Mouse (Mus musculus): ENCODE measurements around the gene 1700012B09Rik. TPM values are rescaled to one million over a fixed set of nuclear protein-coding genes. Genes with fewer than 3 reads are reported as not detected.

Gene 1700012B09Rik
- total and polyA plus RNA-seq, 3 experiments, result not detected

DNA sequence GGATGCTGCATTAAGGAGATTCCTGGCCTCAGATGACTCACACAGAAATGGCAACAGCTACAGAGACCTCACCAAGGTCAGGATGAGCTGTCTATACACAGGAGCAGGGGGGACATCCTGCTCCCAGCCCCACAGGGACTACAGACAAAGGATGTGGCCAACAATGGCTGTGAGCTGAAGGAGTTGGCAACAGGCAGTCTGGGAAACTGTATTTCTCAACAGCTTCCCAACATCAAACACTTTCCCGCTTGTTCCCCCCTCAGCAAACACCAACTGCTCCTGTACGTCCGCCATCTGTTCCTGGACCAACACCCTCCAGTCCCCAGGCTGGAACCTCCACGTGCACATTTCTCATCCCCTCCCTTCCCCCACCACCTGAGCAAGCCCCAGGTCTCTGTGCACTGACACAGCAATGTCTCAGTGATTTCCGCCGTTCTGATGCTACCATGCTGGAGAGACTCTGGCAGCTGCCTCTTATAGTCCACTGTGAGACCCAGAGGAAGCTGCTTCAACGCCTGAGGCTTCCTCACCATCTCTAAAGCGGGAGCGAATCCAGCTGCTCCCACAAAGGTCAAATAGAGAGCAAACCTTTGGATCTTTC lies 39.8 kb downstream of the 1700012B09Rik start:
- DNase-seq, result peak; percentile 38

DNA sequence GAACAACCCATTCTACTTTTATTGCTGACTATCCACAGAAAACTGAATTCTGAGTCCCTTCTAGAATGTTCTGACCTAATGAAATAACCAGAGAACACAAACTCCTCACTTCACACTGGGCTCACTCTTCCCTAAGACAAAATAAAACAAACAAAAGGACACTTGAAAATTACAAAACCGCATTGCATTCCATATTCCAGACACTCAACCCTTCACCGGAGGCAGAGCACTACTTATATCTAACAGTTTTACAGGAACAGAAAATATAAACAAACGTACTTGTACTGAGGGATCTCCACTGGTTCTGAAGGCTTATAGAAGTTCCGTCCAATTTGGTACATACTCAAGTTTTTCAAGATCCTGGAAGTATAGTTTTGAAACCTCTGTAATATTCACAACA lies 42.5 kb downstream of the 1700012B09Rik start:
- DNase-seq, result no peak

DNA sequence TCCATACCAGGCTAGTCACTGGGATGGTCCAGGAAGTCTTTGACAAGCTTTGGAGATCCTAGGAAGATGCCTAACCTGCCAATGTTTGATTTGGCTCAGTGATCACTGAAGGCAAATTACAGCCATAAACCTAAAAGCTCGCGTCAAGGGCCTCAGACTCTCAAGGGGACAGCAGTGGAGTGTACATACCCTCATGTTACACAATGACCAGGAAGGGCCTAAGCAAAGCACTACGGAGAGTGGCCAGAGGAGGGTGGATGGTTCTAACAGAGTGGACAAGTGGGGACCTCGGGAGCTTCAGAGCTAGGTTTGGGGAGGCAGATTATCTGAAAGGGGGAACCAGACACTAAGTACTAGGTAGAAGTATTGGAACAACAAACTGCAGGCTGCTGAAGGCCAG lies 44.2 kb downstream of the 1700012B09Rik start:
- DNase-seq, result no peak

- DNase-seq, result no peak
These were observed 44.8 kb downstream of the 1700012B09Rik start for GRCm38 (mm10) chr9:14726005-14726404.

GRCm38 (mm10) chr9:14724755-14725420 lies 45.9 kb downstream of the 1700012B09Rik start:
- no peak for DNase-seq

- DNase-seq, result no peak
These were observed 49.2 kb downstream of the 1700012B09Rik start for GRCm38 (mm10) chr9:14721610-14722009.

DNA sequence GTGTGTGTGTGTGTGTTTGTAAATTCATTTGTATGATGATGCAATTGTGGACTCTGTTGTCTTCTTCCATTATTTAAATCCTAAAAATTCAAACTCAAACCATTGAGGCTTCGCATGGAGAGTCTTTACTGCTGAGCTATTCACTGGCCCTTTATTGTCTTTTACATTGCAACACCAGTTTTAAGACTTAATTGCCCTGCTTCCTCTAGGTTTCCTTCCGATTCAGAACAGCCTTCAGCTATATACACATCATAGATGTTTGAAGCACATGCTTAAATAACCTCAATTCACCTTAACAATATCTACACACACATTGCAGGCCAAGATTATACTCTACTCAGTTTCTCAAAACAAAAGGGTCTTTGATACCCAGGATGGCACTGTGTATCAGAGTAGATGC lies 50.4 kb downstream of the 1700012B09Rik start:
- DNase-seq, result no peak

GRCm38 (mm10) chr9:14718332-14718691 lies 52.5 kb downstream of the 1700012B09Rik start:
- DNase-seq, result no peak

DNA sequence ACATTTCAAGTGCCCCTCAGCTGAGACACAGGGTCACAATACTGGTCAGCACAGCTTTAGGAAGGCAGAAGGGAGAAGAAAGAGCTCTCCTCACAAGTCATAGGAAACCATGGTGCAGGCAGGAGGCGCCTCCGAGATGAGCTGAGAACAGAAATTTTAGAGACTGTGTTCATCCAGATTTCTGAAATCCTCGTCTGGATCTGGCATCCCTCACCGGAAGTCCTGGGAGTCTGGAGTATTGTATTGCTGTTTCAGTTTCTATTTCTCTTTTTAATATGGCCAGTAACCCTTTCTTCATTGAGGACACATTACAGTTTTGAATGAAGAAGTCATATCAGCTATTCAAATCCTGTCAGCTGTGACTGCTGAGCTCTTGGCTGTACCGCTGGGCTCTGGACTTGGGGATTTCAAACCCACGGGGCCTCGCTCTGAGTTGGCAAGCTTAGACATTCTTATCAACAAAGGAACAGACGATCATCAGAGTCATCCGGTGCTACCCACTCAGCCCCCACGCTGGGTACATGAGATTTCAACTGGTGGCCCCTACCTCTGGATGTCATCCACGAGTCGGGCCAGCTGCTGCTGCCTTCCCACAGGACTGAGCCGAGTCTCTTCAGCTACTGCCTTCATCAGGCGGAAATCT lies 53.0 kb downstream of the 1700012B09Rik start:
- DNase-seq, result peak; percentile 20

GRCm38 (mm10) chr9:14715258-14715657 lies 55.6 kb downstream of the 1700012B09Rik start:
- DNase-seq, result no peak

DNA sequence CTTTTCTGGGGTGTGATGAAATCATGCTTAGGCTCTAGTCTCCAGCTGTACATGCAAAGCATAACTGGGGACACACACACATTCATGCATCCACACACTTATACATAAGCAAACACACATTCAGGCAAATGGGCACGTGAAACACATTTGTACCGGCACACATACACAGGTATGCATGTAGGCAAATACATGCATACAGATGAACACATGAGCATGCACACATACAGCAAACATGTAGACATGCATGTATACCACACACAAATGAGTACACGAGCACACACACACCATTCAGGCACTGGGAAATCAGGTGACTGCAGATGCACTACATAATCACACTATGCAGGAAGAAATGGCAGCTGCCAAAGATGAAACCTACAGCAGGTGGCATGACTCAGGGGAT lies 59.9 kb downstream of the 1700012B09Rik start:
- DNase-seq, result no peak

Other genes with a start within 250 kb of the 1700012B09Rik start
- 10 to 100 TPM; 31.8 to 46.0 TPM for gene Amotl1, start 126.0 kb downstream of the 1700012B09Rik start, total RNA-seq (2021)
- 22.2 and 27.0 TPM in 2 replicates for gene Amotl1, start 126.0 kb downstream of the 1700012B09Rik start, polyA plus RNA-seq (2012; rRNA removed)
- gene Piwil4, start 30.3 kb downstream of the 1700012B09Rik start, total RNA-seq (2021), result under 1 TPM in 1 of 2 experiments, not detected in 1; 0.14 TPM
- 0.10 and 0.16 TPM in 2 replicates for gene Piwil4, start 30.3 kb downstream of the 1700012B09Rik start, polyA plus RNA-seq (2012; rRNA removed)
- gene Fut4, start 18.6 kb downstream of the 1700012B09Rik start, total RNA-seq (2021), result 1 to 10 TPM in 1 of 2 experiments, under 1 TPM in 1; 0.35 to 2.0 TPM
- 1.7 and 1.8 TPM in 2 replicates for gene Fut4, start 18.6 kb downstream of the 1700012B09Rik start, polyA plus RNA-seq (2012; rRNA removed)
- 10 to 100 TPM; 14.5 to 17.3 TPM for gene Mre11a, start 13.6 kb upstream of the 1700012B09Rik start, total RNA-seq (2021)
- 1.1 and 1.5 TPM in 2 replicates for gene Mre11a, start 13.6 kb upstream of the 1700012B09Rik start, polyA plus RNA-seq (2012; rRNA removed)
- 10 to 100 TPM; 13.3 TPM for gene Ankrd49, start 13.8 kb upstream of the 1700012B09Rik start, total RNA-seq (2021)
- 1.3 and 1.6 TPM in 2 replicates for gene Ankrd49, start 13.8 kb upstream of the 1700012B09Rik start, polyA plus RNA-seq (2012; rRNA removed)
- gene Gpr83, start 89.2 kb upstream of the 1700012B09Rik start, total RNA-seq (2021), result not detected
- gene Gpr83, start 89.2 kb upstream of the 1700012B09Rik start, polyA plus RNA-seq (2012; rRNA removed), result 0.20 and 0.31 TPM in 2 replicates
- not detected for gene Izumo1r, start 132.9 kb upstream of the 1700012B09Rik start, total RNA-seq (2021)
- gene Izumo1r, start 132.9 kb upstream of the 1700012B09Rik start, polyA plus RNA-seq (2012; rRNA removed), result 0.17 TPM in 1 of 2 replicates, not detected in the other

Data from adrenal gland, adult 2 months (tissue).